Mouse (Mus musculus) bone marrow macrophage, adult 2 months (primary cell): ENCODE measurements around the gene Pttg1.

Source experiments
- CTCF ChIP-seq: IDR thresholded peaks from 2 replicates; pipeline ENCODE4 v1.5.1; 2012; ENCODE audit warnings: low read depth, mild to moderate bottlenecking, low read length, moderate library complexity
- POLR2A ChIP-seq: IDR thresholded peaks from 2 replicates; pipeline ENCODE4 v1.6.1; 2012; ENCODE audit warnings: mild to moderate bottlenecking, low read depth, low read length, borderline replicate concordance

DNA sequence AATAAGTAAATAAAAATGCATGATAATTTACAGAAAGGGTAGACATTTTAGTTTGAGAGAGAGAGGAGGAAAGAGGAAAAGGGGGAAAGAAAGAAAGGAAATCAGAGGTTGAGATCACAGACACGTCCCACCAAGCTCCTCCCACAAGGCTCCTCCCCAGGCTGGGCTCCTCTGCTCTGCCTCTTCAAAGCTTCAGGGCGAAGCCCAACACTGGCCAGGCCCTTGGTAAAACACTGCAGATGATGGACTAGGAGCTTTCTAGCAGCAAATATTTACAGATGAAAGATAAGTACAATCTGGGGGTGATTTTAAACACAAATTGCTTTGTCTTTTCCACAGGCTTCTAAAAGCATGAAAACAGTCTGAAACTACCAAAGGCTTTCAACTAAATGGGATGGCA, 33.3 kb downstream of the Pttg1 start:
- TF ChIP-seq CTCF (no peak), POLR2A (no peak)
